Mouse (Mus musculus) Patski (cell line): Measurements from ENCODE around the gene Mypop. TPM values are rescaled to one million over a fixed set of nuclear protein-coding genes. Genes with fewer than 3 reads are reported as not detected.

Experiments
- ATAC-seq: fragments of 100-300 bp; one replicate; pipeline ENCODE4 v1.8.0; 2021
- CTCF ChIA-PET: fragments of 350-600 bp; sonication (Branson Sonifier 250); formaldehyde crosslinking; loops from one replicate; lab custom pipeline; 2022; ENCODE audit warnings: inconsistent platforms; lab: Charles Lee
- POLR2A ChIA-PET: fragments of 350-600 bp; sonication (Branson Sonifier 250); formaldehyde crosslinking; loops from one replicate; lab custom pipeline; 2022; ENCODE audit warnings: antibody characterized with exemption, inconsistent platforms; lab: Charles Lee
- DNase-seq: peaks from one replicate; pipeline ENCODE4 v3.0.0-alpha.2; 2011; ENCODE audit warnings: low read depth, low spot score
- H3K27me3 ChIP-seq: fragments of 371-371 bp; one replicate; pipeline ENCODE4 v1.5.1; 2021
- CTCF ChIP-seq: fragments of 100-300 bp; IDR thresholded peaks from one replicate; pipeline ENCODE4 v1.5.1; 2021
- in situ Hi-C: fragments of 300-500 bp; cut with MboI; formaldehyde crosslinking; loops from 3 replicates; pipeline ENCODE4 v1.11.1; 2018; ENCODE audit warnings: low pct_unique_long_range_greater_than_20kb, mixed read lengths
- polyA plus RNA-seq: library from polyadenylated mRNA; unstranded; gene quantifications from one replicate; pipeline ENCODE4 v1.2.3, GENCODE M21; 2021

Mypop gene
- polyA plus RNA-seq, 1 experiment from 2014 or later = 15.3 TPM

DNA sequence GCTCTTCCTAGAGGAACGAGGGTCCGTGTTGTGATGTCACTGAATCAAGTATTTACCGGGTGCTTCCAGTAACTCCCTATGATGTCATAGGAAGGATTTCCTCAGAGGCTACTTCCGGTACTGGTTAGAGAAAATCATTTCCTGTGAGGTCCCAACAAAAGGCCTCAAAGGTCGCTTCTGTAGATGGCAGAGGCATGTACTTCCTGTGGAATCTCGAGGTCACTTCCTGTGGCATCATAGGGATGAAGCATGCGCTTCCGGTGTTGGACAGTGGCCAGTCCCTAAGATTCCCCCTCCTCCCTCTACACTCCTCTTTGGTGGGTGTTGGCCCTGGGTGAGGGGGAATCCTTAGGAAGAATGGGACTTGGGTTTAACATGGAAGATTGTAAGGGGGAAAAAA lies 31.6 kb upstream of the Mypop start:
- ATAC-seq = no peak
- no peak for DNase-seq
- ChIA-PET CTCF (no interaction called here), POLR2A (no interaction called here)
- in situ Hi-C loops = no loop called here
- H3K27me3 ChIP-seq = no peaks in the 10 kb centered on the region
- no peak for TF ChIP-seq CTCF

- DNase-seq (no peak), ATAC-seq (no peak)
- H3K27me3 ChIP-seq = peaks cover 5% of the 10 kb centered on the region
- ChIA-PET CTCF (no interaction called here), POLR2A (interaction anchor here (1.6 kb wide), 1 partner anchor 24 kb away, joined by 6 read pairs; no protein-coding TSS in a partner anchor)
- in situ Hi-C loops = no loop called here
- no peak for TF ChIP-seq CTCF
These were observed 28.8 kb upstream of the Mypop start for GRCm38 (mm10) chr7:18962171-18962792.

- TF ChIP-seq CTCF = no peak
- H3K27me3 ChIP-seq = peaks cover 5% of the 10 kb centered on the region
- no peak for DNase-seq
- CTCF ChIA-PET = no interaction called here
- no peak for ATAC-seq
- POLR2A ChIA-PET = interaction anchor here (1.6 kb wide), 1 partner anchor 23 kb away, joined by 6 read pairs; no protein-coding TSS in a partner anchor
- in situ Hi-C loops = no loop called here
These were observed 28.2 kb upstream of the Mypop start for GRCm38 (mm10) chr7:18962795-18963194.

GRCm38 (mm10) chr7:18963294-18963843 lies 27.7 kb upstream of the Mypop start:
- H3K27me3 ChIP-seq = peaks cover 5% of the 10 kb centered on the region
- in situ Hi-C loops = no loop called here
- ChIA-PET CTCF (no interaction called here), POLR2A (no interaction called here)
- DNase-seq (no peak), ATAC-seq (no peak)
- no peak for TF ChIP-seq CTCF

- peaks cover 5% of the 10 kb centered on the region for H3K27me3 ChIP-seq
- in situ Hi-C loops = no loop called here
- no peak for DNase-seq
- no peak for ATAC-seq
- ChIA-PET POLR2A (no interaction called here), CTCF (no interaction called here)
- TF ChIP-seq CTCF = no peak
These were observed 25.7 kb upstream of the Mypop start for GRCm38 (mm10) chr7:18965312-18965711.

DNA sequence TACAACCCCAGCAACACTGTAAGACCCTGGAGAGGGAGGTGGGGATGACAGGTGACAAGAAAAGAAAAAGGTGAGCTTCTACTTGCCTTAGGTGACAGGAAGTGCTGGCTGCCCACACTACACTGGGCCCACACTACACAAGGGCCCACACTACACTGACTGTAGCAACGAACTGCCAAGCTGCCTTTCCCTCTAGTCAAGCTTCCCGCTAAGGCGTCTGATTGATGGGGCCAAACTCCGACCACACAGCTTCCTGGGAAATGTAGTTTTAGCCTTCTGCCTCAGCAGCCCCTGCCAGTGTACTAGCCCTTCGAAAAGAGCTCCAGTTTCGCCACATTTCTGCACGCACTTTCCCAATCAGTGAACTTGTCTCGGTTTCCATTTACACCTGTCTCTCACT lies 23.4 kb upstream of the Mypop start:
- ChIA-PET CTCF (interaction anchor here (0.6 to 0.8 kb wide), 2 partner anchors 15 to 23 kb away, joined by 4 to 5 read pairs; no protein-coding TSS in a partner anchor), POLR2A (interaction anchor here (1.1 kb wide), 1 partner anchor 23 kb away, joined by 3 read pairs; no protein-coding TSS in a partner anchor)
- ATAC-seq (no peak), DNase-seq (no peak)
- no peak for TF ChIP-seq CTCF
- in situ Hi-C loops = no loop called here
- H3K27me3 ChIP-seq = peaks cover 5% of the 10 kb centered on the region

DNA sequence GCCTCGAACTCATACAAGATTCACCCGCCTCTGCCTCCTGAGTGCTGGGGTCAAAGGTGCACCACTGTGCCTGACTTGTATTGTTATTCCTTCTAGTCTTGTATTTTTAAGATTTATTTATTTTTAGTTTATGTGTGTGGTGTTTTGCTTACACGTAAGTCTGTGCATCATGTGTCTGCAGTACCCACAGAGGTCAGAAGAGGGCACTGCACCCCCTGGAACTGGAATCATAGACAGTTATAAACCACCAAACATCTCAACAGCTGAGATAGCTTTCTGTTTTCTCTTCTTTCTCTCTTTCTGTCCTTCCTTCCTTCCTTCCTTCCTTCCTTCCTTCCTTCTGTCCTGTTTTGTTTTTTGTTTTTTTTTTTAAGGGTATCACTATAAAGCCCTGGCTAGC lies 20.1 kb upstream of the Mypop start:
- DNase-seq (no peak), ATAC-seq (no peak)
- in situ Hi-C loops = no loop called here
- POLR2A ChIA-PET = no interaction called here
- TF ChIP-seq CTCF = no peak
- no peaks in the 10 kb centered on the region for H3K27me3 ChIP-seq
- CTCF ChIA-PET = no interaction called here

- TF ChIP-seq CTCF = no peak
- ChIA-PET CTCF (no interaction called here), POLR2A (no interaction called here)
- DNase-seq (no peak), ATAC-seq (no peak)
- in situ Hi-C loops = no loop called here
- H3K27me3 ChIP-seq = peaks cover 3% of the 10 kb centered on the region
These were observed 12.7 kb upstream of the Mypop start for GRCm38 (mm10) chr7:18978381-18978780.

- POLR2A ChIA-PET = interaction anchor here (1.3 kb wide), 1 partner anchor 25 kb away, joined by 6 read pairs; no protein-coding TSS in a partner anchor
- DNase-seq = no peak
These were observed 4.5 kb upstream of the Mypop start for GRCm38 (mm10) chr7:18986503-18986902.

DNA sequence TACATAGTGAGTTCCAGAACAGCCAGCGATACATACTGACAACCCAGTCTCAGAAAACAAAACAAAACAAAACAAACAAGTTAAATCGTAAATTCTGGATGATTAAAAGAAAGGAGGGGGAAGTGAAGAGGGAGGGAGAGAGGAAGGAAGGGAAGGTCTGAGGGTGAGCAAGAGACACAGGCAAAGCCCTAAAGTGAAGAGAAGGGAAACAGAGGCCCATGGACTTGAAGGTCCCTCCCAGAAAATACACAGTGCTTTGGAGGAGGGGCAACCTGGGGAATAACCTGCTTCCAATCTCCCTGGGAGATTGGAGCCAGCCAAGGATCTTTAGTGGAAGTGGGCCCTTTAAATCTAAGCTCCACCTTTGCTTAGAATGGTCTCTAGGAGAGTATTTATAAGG lies 3.9 kb upstream of the Mypop start, which contains the start of gene Nanos2:
Gene Nanos2 (plus strand): TSS at position 301 of the 400 bp plus-strand sequence.
- ATAC-seq (no peak), DNase-seq (no peak)
- ChIA-PET POLR2A (no interaction called here), CTCF (no interaction called here)
- H3K27me3 ChIP-seq = no peaks in the 10 kb centered on the region
- in situ Hi-C loops = no loop called here
- no peak for TF ChIP-seq CTCF

More at GRCm38 (mm10) chr7:18986503-18986902, 4.5 kb upstream of the Mypop start:
- no peak for TF ChIP-seq CTCF
- H3K27me3 ChIP-seq = no peaks in the 10 kb centered on the region
- in situ Hi-C loops = no loop called here
- no peak for ATAC-seq
- CTCF ChIA-PET = no interaction called here

- POLR2A ChIA-PET = no interaction called here
- in situ Hi-C loops = no loop called here
- no peak for TF ChIP-seq CTCF
- CTCF ChIA-PET = no interaction called here
- no peaks in the 10 kb centered on the region for H3K27me3 ChIP-seq
- ATAC-seq = no peak
- DNase-seq = no peak
These were observed 3.3 kb upstream of the Mypop start for GRCm38 (mm10) chr7:18987747-18988146.
